Mouse (Mus musculus) hematopoietic stem cell, adult 5-6 weeks (primary cell): Measurements from ENCODE around the gene D930048N14Rik. TPM values are rescaled to one million over a fixed set of nuclear protein-coding genes. Genes with fewer than 3 reads are reported as not detected.

ENCODE experiments used
- total RNA-seq: library from RNA; stranded (forward); fragments of 172-1452, 232-1000 nt; gene quantifications from 2 replicates; pipeline ENCODE4 v1.2.3, GENCODE M21; 2017

The D930048N14Rik gene
- total RNA-seq, 1 experiment from 2014 or later, result not detected

Other genes with a start within 250 kb of the D930048N14Rik start
- gene Phykpl, start 66.2 kb upstream of the D930048N14Rik start, total RNA-seq, result 13.7 and 22.3 TPM in 2 replicates
- gene Hnrnpab, start 44.1 kb upstream of the D930048N14Rik start, total RNA-seq, result 761 and 1,232 TPM in 2 replicates
- gene Nhp2, start 31.2 kb upstream of the D930048N14Rik start, total RNA-seq, result 64.8 and 83.2 TPM in 2 replicates
- gene Rmnd5b, start 15.1 kb upstream of the D930048N14Rik start, total RNA-seq, result 15.6 and 27.8 TPM in 2 replicates
- 5.7 and 8.4 TPM in 2 replicates for gene N4bp3, start 112 bp upstream of the D930048N14Rik start, total RNA-seq
- 18.0 and 18.5 TPM in 2 replicates for gene 0610009B22Rik, start 37.9 kb downstream of the D930048N14Rik start, total RNA-seq
- 7.1 and 8.4 TPM in 2 replicates for gene Sec24a, start 112.7 kb downstream of the D930048N14Rik start, total RNA-seq
- gene Sar1b, start 112.7 kb downstream of the D930048N14Rik start, total RNA-seq, result 35.1 and 50.3 TPM in 2 replicates
- gene Jade2, start 206.7 kb downstream of the D930048N14Rik start, total RNA-seq, result 16.3 and 17.0 TPM in 2 replicates